Mouse (Mus musculus): ENCODE results near the gene Cdh13. TPM values are rescaled to one million over a fixed set of nuclear protein-coding genes. Genes with fewer than 3 reads are reported as not detected.

Cdh13 gene
- total RNA-seq, 2 experiments from 2014 or later: 0.10 TPM; not detected in 1

GRCm38 (mm10) chr8:119000595-119000994 lies 717.1 kb downstream of the Cdh13 start:
- no peak for ATAC-seq (replicated peaks; ENCODE audit: poor library complexity, severe bottlenecking)

- no peak for ATAC-seq (replicated peaks; ENCODE audit: poor library complexity, severe bottlenecking)
Observed at GRCm38 (mm10) chr8:119004821-119005220, 721.3 kb downstream of the Cdh13 start.

DNA sequence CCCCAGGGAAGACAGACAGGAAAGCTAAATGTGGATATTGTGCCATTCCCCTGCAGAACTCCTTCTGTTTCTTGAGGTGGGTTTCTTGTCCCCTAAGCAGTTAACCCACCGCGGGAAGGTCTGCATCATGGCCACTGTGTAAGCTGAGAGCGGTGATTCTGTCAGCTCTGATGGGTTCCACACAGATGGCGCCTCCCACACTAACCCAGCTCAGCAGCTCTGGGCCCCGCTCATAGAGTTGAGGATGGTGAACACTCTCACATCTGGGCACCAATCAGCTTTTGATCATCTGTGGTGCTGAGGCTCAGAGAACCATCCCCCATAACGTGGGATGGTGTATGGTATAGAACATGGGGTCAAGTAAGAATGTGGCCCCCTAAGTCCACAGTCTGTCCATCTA lies 735.1 kb downstream of the Cdh13 start:
- no peak for ATAC-seq (replicated peaks; ENCODE audit: poor library complexity, severe bottlenecking)

DNA sequence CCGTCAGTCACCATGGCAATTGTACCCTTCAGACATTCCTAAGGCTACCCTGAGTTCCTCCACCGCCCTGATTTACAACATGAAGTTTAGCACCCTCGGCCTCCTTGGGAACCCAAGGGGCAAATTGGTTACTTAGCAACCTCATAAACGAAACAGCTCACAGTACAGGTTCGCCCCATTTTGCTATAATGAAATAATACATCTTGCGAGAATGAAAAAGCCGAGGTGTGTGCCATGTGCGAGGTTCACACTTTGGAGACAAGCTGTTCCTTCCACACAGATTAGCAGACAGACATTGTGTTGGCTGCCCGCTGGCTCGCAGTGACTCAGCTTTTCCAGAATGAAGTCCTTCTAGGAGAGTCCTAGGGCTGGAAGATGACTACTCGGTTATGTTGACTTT lies 737.2 kb downstream of the Cdh13 start:
- no peak for ATAC-seq (replicated peaks; ENCODE audit: poor library complexity, severe bottlenecking)

DNA sequence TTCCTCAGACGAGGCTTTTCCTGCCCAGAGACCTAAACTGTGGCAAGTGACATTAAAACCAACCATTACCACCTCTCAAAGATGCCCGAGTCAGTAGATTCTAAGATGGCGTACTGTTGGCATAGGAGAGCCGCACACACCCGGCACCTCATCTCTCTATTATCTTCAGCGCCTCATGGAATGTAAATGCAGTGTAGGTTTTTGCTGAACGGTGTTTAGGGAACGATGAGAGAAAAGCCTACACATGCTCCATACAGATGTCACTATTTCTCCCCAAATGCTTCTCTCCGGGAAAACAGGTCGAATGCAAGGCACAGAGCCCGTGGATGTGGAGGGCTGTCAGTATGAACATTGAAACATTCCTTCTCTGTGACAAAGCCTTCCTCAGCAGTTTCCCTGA lies 737.9 kb downstream of the Cdh13 start:
- no peak for ATAC-seq (replicated peaks; ENCODE audit: poor library complexity, severe bottlenecking)

GRCm38 (mm10) chr8:119022301-119022870 lies 738.9 kb downstream of the Cdh13 start:
- no peak for ATAC-seq (replicated peaks; ENCODE audit: poor library complexity, severe bottlenecking)

DNA sequence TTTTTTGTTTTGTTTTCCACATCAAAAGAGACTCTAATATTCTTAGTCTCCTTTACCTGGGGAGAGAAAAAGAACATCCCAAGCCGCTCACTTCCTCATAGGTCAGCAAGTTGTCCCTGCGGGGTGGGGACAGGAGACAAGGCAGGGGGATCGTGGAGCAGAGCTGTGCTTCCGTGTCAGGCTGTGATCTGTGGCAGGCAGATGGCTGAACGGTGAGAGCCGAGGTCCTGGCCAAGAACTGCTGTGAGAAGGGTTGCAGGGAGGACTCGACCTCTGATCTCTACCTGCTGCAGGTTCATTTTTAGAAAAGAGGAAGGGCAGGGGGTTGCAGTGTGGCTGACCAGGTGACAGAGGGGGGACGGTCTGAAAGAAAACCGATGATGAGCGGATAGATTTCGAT lies 749.9 kb downstream of the Cdh13 start:
- no peak for ATAC-seq (replicated peaks; ENCODE audit: poor library complexity, severe bottlenecking)

DNA sequence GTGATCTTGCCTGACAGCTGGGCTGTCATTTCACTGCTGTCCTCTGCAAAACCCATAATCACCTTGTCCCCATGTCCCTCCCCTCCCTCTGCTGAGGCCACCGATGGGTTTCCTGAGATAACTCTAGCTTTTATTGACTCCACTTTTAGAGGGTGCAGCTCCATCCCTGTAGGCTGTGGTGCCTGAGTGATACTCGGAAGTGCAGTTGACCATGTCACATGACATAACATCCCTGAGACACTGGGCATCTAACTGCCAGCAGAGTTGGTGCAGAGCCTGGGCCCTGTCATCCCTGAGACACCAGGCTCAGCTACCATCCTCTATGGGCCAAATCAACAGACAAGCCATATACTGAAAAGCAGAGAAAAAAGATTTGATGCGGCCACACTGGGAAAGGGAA lies 750.5 kb downstream of the Cdh13 start:
- no peak for ATAC-seq (replicated peaks; ENCODE audit: poor library complexity, severe bottlenecking)

GRCm38 (mm10) chr8:119035126-119035525 lies 751.6 kb downstream of the Cdh13 start:
- no peak for ATAC-seq (replicated peaks; ENCODE audit: poor library complexity, severe bottlenecking)

DNA sequence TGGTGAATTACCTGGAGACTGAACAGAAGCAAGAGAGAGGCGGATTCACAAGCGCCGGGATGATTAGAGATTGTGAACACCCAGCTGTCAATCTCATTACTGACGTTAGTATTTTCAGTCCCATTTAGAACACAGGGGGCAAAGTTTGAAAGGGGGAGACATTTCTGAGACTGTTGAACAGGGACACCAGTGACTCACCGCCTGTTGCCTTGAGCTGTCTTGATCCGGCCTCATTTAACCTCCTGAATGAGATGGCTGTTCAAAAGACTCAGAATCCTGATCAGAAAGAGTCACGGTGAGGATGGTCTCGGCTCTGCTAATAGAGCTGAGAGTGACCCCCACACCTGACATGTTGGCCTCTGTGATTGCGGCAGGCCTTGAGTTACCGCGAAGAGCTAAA lies 754.0 kb downstream of the Cdh13 start:
- ATAC-seq (replicated peaks; ENCODE audit: poor library complexity, severe bottlenecking): no peak

- no peak for ATAC-seq (replicated peaks; ENCODE audit: poor library complexity, severe bottlenecking)
Observed at GRCm38 (mm10) chr8:119039358-119039757, 755.8 kb downstream of the Cdh13 start.

DNA sequence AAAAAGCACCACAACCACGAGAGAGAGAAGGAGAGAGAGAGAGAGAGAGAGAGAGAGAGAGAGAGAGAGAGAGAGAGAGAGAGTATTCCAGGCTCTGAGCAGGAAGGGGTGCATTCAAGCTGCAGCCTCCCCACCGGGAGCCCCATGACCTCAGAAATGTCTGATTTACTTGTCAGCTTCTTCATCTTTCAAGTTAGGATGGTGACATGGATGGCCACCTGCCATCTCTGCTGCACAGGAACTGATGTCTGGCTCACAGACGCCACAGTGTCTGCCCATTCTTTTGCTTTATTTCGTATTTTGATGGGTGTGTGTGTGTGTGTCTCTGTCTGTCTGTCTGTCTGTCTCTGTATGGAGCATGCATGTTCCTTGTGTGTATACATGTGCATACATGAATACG lies 774.3 kb downstream of the Cdh13 start:
- no peak for ATAC-seq (replicated peaks; ENCODE audit: poor library complexity, severe bottlenecking)

DNA sequence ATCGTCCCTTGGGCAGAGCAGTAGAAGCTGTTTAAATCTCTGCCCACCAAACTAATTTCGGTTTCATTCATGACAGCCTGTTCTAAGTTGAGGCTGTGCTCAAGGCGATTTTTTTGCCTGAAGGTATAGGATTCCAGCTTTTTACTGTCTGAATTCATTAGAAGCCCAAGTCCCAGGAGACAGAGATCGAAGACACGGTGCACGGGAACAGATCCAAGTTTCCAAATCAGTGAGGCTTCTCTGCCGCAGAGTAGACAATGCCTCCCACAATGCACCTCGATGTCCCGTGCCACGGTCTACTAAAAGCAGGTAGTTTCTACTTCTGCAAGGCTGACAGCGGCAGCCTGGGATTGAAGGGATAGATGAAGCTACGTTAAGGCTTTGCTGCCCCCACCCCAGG lies 778.1 kb downstream of the Cdh13 start:
- no peak for ATAC-seq (replicated peaks; ENCODE audit: poor library complexity, severe bottlenecking)

DNA sequence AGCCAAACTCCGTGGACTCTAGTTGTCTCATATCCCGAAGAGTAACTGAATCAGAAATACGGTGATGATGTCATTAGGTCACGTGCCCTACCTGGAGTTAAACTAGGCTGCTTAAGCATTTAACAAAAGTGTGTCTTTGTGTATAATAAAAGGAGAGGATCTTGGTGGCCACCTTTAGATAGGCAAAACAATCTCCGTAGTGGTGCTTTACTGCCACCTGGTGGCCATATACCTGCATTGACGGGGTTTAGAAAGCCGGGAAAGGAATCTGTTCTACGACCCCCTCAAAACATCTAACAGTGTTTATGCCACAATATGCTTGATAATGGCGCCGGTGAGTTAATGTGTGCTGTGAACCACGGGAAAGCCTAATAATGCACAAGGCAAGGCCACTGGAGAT lies 781.0 kb downstream of the Cdh13 start:
- ATAC-seq (replicated peaks; ENCODE audit: poor library complexity, severe bottlenecking): peak; percentile 62

DNA sequence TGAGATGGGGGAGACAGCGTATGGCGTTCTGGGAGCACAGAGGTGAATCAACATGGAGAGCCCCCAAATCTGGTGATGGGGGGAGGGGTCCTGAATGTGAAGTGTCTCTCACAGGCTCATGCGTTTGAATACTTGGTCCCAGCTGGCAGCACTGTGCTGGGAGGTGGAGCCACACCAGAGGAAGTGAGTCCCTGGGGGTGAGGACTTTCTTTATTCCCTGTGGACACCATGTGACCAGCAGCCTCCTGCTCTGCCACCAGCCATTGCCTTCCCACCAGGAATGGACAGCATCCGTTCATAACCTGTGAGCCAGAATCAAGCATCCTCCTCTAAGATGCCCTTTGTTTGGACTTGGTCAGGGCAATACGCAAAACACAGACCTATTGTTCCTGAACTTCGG lies 788.8 kb downstream of the Cdh13 start:
- no peak for ATAC-seq (replicated peaks; ENCODE audit: poor library complexity, severe bottlenecking)

- ATAC-seq (replicated peaks; ENCODE audit: poor library complexity, severe bottlenecking): no peak
Observed at GRCm38 (mm10) chr8:119085022-119085421, 801.5 kb downstream of the Cdh13 start.

- ATAC-seq (replicated peaks; ENCODE audit: poor library complexity, severe bottlenecking): no peak
Observed at GRCm38 (mm10) chr8:119098261-119098660, 814.7 kb downstream of the Cdh13 start.

- ATAC-seq (replicated peaks; ENCODE audit: poor library complexity, severe bottlenecking): no peak
Observed at GRCm38 (mm10) chr8:119102871-119103270, 819.3 kb downstream of the Cdh13 start.

DNA sequence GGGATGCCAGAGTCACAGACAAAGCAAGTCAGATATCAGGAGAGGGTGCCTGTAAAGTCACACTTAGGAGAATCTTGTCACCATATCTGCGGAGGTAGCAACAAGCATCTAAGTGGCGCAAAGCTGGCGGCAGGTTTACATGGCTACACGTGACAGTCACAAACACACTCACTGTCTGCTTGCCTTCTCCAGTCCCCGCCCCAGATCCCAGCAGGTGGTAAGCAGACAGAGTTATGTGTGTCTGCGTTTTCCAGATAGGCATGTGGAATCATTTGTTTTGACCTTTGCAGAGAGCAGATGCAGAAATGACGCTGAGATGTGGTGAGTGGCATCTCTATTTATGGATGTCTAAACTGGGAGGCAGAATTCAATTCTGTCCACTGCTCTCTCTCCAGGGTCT lies 826.1 kb downstream of the Cdh13 start:
- no peak for ATAC-seq (replicated peaks; ENCODE audit: poor library complexity, severe bottlenecking)

GRCm38 (mm10) chr8:119112861-119113260 lies 829.3 kb downstream of the Cdh13 start:
- peak; percentile 30; the same call in 1 of the 2 replicates for ATAC-seq (replicated peaks; ENCODE audit: poor library complexity, severe bottlenecking)

DNA sequence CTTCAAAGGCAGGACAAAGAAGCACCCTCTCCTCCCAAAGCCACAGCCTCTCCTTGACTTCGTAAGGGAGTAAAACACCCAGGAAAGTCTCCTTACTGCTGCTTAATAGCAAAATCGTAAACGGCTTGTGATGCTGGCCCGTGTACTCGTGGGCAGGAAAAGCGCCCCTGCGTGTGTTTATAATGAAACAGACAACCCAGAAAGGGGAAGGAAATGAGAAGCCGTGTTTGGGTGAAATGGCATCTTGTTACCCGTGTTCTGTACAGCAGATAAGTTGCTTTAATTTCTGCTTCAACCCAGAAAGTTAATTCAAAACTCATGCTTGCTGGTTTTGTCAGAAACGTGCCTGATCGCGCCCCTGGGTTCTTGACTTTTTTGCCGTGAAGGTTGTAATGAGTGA lies 837.7 kb downstream of the Cdh13 start:
- ATAC-seq (replicated peaks; ENCODE audit: poor library complexity, severe bottlenecking): no peak; the same call in 1 of the 2 replicates

GRCm38 (mm10) chr8:119127841-119128240 lies 844.3 kb downstream of the Cdh13 start:
- ATAC-seq (replicated peaks; ENCODE audit: poor library complexity, severe bottlenecking): no peak

DNA sequence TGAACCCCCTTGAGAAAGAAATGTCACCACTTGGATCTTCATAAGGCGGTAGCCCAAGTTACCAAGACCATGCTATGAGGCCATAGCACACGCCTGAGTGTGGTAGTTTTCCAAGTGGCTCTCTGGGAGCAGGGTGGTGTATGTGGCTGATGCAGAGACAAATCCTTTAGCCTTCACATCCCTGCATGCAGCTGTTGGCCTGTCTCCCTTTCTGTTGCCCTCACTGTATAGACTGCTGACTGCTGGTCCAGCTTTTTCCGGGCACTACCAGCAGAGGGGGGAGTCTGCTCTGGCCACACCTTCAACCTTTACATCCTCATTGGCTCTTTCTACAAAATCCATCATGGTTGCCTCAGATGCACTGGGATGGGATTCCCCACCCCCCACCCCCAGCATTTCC lies 844.7 kb downstream of the Cdh13 start:
- no peak for ATAC-seq (replicated peaks; ENCODE audit: poor library complexity, severe bottlenecking)
